Mouse (Mus musculus) CH12F3 (cell line): ENCODE data around the gene Pmf1.

Source experiments
- in situ Hi-C: fragments of 300-500 bp; cut with MboI; formaldehyde crosslinking; loops from 2 replicates; pipeline ENCODE4 v1.14.3; 2020; ENCODE audit warnings: low sequenced_read_pairs

The Pmf1 gene

DNA sequence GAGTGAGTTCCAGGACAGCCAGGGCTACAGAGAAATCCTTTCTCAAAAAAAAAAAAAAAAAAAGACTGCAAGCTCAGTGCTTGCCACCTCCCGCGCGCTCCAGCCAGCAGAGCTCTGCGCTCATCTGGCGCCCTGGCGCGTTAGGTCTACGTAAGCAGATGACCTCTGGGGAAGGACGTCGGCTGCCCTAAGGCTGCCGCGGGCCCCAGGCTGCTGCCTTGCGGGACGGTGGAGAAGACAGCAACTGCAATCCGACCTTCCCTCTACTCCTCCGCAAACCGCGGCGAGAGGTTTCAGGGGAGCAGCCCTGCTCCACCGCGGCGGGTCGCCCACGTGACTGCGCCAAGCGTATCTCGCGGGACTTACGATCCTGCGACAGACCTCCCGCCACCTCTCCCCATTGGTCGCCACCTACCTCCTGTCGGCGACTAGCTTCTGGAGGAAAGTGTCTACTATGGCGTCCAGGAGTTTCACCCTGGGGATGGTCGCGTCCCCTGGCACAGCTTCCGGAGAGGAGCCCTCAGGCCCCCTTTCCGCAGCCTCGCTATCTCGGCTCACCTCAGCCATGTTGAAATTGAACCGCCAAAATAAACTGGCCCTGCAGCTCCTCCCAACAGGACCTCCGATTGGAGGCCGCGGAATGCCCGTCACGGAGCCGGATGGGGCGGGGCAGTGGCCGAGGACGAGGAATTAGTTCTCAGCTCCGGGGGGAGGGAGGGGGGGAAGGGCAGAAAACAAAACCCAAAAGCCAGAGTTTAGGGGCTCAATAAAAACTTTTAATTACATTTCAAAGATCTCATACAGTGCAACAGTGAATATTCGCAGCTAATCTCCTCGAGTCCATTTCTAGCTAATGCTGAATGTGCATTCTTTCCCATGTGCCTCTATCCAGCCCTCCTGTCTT lies at the start of gene Pmf1:
Gene Pmf1 (minus strand): TSS at position 591 of the 904 bp plus-strand sequence.
- in situ Hi-C loops, result loop anchor here (5.0 kb wide), 1 partner anchor 62 kb away; no protein-coding TSS in a partner anchor

DNA sequence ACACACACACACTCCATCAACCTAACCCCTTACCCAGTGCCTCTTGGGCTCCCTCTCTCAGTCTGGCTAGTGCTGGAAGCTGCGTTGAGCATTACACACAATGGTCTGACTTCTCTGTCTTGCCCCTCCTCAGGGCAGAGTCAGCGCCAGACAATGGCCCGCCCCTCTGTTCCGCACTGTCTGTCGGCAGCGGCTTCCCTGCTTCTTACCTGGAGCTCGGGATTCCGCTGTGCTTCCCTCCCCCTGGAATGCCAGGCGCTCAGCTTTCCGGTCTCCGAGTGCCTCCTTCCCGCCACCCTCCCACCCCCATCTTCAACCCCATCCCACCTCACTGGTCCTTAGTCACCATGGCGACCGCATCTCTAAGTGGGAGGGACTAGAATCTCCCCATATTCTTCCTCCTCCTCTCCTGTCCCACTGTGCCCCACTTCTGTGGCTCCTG lies 48.7 kb upstream of the Pmf1 start:
- in situ Hi-C loops, result no loop called here

DNA sequence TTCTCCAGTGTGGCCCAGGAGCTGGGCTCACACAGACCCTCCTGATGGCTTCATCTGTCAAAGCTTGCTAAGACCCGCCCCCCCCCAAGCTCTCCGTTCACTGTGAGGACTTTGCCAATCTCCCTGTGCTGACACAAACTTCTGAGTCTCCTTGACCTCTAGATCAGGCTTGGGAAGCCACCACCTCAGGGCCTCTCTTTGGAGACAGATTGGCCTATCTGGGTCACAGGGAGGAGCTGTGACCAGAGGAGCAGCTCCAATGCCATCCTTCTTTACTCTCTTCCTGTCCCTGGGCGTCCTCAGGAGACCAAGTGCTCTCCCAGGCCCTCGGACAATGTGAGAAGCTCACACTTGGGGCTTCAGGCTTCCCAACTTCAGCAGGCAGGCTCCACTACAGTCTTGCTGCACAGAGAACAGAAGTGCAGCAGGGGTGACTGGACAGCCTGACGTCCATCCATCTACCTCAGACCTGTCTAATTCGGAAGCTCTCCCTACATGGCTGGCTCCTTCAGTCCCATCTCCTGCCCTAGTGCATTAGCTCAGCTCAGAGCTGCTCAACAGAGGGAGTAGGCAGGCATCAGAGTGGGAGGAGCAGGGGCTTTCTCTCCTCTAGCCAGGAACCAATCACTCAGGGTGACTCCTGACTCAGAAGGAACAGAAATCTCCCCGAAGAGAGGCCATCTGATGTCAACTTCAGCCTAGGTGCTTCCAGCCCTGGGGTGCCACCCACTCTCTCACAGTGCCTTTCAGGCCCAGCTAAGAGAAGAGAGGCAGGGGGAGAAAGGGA lies 46.8 kb upstream of the Pmf1 start:
- in situ Hi-C loops, result no loop called here

DNA sequence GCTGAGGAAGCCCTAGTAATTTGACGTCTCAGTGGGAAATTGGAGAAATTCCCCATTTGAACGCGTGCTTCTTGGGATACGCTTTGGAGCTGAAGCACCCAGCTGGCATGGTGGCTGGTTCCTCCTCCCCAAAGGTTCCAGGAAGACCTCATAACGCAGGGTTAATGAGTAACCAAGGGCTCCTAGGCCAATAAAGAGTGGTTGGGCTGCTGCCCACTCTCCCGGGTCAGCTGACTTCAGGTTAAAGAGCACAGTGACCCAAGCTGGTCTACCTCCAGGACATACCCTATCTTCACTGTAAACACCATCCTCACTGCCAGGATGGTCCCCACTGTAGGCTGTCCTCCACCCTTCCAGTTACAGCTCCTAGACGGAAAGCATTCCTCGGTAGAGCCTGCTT lies 46.2 kb upstream of the Pmf1 start:
- in situ Hi-C loops, result no loop called here

DNA sequence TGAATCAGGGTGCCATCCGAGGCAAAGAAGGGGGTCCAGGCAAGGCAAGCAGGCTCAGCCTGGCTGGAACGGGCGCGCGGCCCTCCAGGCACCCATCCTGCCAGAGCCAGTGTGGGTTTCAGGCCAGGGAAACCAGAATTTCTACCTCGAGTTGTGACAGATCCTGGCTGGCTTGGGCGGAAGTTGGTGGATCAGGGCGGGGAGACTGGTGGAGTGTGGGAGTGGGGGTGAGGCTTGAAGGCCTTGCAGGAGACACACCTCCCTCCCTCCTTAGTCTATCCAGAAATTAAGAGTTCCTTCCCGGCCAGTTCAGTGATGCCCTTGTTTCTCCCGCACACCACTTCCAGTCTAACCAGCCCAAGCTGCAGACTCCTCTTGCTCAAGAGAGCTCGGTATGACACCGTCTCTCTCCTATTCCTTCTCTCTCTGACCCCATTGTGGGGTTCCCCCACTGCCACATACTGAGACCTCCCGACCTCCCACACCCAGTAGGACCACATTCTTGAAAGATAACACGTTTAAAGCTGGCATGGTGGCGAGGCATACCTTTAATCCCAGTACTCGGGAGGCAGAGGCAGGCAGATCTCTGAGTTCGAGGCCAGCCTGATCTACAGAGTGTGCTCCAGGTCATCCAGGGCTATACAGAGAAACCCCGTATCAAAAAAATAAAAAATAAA lies 45.6 kb upstream of the Pmf1 start:
- in situ Hi-C loops, result no loop called here

DNA sequence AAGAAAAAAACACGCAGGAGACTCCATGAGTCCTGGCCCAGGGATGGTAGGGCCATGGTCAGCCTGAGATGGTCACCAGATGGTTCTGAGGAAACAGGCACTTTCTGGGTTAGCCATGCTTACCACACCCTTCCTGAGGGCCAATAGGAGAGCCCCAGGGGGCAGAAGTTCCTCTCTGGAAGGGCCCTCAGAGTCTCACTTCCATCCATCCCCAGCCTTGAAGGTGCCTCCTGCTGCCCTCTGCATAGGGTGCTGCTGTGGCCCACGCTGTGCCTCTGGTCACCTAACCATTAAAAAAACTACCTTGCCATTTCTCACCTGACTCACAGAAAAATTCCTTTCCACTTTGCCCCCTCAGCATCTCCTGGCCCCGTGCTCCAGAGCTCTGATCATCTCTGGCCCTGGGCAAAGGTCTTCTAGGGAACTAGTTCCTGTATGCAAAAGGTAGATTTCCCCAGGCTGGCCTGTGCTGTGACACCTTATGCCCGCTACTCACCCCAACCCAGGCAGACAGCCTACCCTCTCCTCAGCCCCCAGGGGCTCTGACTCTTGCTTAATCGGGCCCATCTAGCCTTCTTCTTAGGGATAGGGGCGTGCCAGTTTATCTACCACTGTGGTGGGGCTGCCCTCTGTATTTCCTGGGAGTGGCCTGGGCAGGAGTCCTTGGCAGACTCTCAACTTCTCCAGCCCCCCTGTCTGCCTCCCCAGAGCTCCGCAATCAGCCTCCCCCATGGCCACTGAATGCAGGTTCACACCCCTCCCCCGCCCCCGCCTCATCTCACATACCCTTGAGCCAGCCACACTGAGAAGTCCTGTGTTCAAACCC lies 44.8 kb upstream of the Pmf1 start:
- in situ Hi-C loops, result no loop called here

DNA sequence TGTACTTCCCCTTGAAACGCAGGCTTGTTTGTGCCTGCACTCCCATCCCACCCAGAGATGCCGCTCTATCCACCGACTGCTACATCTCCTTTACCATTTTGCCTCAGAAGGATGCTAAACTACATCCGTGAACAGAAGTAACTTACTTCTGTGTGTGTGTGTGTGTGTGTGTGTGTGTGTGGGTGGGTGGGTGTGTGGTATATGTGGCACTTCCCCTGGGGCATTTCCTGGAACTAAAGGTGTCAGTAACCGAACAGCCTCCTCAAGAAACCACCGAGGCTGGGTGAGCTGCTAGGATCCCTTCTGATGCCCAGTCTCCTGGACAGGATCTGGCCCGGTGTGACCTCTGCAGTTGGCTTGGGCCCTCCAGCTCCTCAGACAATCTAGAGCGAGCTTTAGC lies 43.9 kb upstream of the Pmf1 start:
- in situ Hi-C loops, result no loop called here

DNA sequence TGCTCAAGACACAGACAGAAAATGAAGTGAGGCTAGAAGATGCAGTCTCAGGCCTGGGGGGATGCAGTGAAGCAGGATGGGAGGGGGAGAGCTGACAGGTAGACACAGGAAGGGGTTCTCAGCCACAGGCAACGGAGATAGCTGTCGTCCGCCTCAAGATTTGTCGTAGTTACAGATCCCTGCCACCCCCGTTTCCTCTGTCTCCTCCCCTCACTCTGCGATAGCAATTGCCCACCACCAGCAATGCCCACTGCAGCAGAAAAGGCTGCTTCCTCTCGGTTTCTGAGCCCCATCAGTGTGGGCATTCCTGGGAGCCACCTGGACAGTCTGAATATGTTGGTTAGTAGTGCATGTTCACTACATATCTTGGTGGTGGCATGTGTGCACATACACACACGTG lies 43.2 kb upstream of the Pmf1 start:
- in situ Hi-C loops, result no loop called here

DNA sequence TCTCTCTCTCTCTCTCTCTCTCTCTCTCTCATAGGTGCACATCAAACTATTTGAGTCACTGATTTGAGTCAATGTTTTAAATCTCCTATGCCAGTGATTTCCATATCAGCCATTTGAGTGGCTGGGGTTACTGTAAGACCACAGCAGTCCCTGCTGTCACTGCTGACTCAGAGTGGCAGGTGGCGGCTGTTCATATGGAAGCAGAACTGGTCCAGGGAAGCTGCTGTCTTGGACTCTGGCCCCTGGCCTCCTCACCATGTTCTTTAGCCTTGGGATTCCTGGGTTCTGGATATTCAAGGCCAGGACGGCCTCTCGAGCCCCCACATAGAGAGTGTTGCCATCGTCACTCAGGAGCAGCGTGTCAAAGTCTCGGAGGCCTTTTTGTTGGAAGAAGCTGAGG lies 42.6 kb upstream of the Pmf1 start:
- in situ Hi-C loops, result no loop called here

DNA sequence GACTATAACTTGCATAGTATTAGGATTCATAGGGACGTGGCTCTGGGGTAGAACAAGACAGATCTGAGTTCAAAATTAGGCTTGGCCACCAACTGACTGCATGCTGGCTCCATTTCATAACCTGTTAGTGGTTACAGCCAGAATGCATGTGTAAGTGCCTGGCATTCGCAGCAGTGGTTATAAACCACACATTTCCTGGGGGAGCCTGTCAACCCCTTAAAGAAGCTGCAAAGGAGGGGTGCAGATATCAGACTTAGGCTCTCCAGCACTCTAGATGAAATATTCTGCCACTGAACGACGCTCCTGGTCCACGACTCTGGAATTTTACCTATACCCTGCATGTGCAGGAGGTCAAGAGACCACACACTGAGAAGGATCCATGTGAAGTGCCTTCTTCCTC lies 42.1 kb upstream of the Pmf1 start:
- in situ Hi-C loops, result no loop called here

DNA sequence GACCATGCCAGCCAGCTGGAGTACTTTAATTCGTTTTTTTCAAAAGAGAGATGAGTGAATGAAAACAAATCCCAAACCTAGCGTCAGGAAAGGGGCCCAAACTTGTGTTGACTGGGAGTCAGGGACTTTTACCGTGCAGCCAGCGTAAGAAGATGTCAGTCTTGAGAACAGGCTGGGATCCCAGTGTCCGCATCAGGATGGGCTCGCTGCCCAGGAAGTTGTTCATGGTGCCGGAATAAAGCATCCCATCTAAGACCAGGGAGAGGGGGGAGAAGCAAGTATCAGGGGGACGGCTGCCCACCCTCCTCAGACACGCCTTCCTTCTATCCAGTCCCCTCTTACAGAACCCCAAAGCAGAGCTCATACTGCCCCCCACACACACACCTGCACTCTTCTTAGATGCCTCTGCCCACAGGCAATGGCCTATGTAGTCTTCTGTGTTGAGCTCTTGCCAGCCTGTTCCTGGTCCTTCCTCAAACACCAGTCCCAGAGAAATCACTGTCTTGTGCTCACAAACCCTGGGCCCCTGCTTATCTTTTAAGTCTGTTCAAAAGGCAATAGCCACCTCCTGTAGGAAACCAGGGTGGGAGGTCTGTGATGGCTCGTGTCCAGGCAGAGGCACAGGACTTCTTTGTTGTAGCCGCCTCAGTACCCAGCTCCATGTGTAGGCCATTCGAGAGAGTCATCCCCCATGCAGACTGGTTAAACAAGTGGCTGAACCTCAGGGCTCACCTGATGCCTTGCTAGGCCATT lies 40.4 kb upstream of the Pmf1 start:
- in situ Hi-C loops, result no loop called here

DNA sequence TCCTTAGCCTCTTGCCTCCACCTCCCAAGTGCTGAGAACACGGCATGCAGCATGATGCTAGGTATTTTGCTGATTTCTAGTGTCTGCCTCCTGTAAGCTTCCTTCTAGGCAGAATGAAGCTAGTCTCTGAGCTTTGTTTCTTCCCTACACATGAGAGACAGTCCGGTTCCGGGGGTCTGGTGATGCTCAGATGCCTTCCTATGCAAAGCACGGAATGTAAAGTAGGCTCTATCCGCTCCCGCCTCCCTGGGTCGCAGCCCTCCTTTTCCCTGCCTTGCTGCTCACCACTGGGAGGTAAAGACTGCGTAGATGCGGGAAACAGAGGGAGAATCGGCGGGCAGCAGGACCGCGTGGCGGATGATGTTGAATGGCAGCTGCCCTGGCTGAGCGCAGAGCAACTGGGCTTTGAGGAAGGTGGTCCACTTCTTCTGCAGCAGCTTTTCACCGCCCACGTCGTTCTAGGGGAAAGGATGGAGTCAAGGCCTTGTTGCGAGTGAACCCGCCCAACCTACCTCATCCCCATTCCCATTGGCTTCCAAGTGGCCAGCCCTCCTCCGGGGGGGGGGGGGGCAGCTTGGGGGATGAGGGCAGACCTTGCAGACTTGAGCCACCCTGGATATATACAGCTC lies 39.4 kb upstream of the Pmf1 start:
- in situ Hi-C loops, result no loop called here

DNA sequence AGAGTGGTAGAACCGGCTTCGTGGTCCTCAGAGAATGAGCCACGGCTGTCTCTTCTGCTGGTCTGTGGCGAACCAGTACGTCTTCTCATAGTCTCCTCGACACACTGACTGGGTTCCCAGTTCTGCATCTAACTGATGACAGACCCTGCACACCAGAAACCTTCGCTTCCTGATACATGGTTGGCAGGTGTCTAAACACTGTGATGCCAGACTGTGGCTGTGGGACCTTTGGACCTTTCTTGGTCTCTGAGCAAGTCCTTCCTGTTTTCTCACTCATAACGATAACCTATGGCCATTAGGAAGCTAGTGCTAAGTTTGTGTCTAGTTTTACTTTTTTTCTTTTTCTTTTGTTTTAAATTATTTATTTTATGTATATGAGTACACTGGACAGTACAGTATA lies 38.3 kb upstream of the Pmf1 start:
- in situ Hi-C loops, result no loop called here

DNA sequence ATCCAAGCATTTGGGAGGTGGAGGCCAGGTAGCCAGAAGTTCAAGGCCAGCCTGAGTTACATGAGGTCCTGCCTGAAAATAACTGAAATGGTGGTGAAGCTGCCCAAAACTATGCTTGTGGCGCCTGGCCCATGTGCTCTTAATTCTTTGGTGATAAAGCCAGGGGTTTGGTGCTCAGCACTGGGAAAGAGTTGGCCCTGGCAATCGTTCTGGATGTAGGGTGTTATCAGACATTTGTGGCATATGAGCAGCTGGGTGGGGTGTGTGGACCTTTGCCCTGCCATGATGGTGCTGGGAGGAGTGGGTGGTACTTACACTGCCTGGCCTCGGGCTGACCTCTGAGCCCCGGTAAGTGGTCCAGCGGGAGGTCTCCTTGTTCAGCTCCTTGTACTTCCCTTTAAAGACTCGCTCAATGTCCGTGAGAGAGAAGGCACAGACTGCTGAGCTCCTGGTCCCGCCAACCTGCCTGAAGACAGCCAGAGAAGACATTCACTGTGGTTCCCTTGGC lies 37.6 kb upstream of the Pmf1 start:
- in situ Hi-C loops, result no loop called here

DNA sequence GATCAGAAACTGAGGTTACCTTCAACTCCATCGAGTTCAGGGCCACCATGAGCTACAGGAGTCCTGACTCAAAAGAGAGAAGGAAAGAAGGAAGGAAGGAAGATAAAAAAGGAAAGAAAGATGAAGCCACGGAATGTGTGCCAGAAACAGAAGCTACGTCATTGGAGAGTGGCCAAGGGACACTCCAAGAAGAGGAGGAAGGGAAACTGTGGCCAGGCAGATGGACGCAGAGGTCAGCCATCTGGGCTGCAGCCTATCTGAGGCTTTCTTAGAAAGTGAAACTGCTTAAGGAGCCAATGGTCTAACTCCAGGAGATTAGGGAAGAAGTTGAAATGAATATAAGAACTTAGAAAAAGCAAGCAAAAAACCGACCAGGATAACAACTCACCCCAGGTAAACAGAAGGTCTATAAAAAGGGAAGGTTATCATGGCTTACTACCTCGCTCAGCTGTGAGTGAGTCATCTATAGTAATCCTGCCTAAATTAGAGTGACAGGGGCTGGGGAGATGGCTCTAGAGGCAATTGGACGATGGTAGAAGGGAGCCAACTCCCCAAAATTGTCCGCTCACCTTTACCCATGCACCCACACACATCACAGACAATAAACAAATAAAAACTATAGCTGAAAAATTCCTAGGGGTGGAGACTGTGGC lies 36.5 kb upstream of the Pmf1 start:
- in situ Hi-C loops, result no loop called here

DNA sequence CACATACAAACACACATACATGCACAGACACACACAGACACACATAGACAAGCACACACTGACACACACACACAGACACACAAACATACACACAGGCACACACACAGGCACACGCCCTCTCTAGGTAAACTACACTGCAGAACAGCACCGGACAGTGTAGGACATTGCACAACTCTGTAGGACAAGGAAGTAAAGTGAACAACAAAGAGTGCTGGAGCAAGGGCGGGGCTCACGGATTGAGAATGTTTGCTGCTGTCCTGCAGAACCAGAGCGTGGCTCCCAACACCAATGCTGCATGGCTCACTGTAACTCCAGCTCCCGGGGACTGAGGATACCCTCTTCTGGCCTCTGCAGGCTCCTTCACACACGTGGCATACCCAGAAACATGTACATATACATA lies 32.8 kb upstream of the Pmf1 start:
- in situ Hi-C loops, result no loop called here

DNA sequence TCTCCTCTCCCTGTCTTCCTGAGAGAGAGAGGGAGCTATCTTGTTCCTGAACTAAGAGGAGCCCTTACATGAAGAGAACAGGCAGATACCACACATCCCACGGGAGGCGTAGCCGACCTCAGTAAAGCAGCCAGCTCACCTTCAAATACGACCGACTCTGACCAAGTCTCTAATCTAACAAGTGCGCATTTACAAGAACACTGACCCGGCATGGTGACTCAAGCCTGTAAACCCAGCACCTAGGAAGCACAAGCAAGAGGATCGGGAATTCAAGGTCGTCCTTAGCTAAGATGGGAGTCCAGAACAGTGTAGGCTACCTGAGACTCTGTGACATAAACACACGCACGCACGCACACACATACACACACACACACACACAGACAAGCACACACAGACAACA lies 32.4 kb upstream of the Pmf1 start:
- in situ Hi-C loops, result no loop called here

DNA sequence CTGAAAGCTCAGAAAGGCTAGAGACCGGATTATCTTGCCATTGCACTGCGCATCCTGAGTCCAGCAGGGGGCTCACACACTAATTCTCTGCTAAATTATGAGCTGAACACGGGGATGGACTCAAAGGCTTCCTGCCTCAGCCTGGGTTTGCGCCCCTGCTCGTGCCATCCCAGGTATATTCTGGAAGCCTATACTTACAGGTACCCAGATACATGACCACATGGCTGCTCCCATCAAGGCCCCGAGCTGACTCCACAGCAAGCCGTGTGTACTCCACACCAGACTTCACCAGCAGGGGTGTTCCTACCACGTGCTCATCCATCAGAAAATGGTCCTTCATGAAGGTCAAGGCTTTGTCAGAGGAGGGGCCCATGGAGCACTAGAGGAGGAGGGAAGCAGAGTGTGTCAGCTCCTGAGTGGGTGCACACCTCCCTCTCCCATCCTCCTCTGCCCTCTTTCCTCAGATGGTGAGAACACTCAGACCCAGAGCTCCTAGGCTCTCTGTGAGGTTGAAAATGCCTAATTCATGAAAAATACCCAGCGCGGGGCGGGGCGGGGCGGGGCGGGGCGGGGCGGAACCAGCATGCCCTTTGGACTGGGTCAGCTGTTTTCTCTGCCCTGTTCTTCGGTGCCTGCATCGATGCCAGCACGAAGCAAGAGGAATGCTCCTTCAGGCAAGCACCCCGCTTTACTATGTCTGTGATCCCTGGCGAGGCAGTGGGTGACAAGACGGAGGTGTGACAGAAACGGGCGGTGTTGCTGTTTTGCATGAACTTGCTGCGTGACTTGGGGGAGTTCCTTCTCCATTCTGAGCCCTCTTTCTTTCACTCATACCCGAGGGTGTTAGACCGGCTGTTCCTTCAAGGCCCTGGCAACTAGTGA lies 30.6 kb upstream of the Pmf1 start:
- in situ Hi-C loops, result no loop called here
